Mouse (Mus musculus) G1E-ER4 (cell line): Measurements from ENCODE around the gene Acss1. TPM values are rescaled to one million over a fixed set of nuclear protein-coding genes. Genes with fewer than 3 reads are reported as not detected.

ENCODE experiments used
- GATA1 ChIP-seq: IDR thresholded peaks from one replicate; pipeline ENCODE4 v1.8.0; 2012; ENCODE audit warnings: low read length, inconsistent platforms
- polyA plus RNA-seq: library from polyadenylated mRNA; stranded (reverse); fragments of >175 nt; gene quantifications from 2 replicates; pipeline ENCODE4 v1.2.3, GENCODE M21; 2012

Gene Acss1
- polyA plus RNA-seq, 1 experiment, result 34.7 TPM

DNA sequence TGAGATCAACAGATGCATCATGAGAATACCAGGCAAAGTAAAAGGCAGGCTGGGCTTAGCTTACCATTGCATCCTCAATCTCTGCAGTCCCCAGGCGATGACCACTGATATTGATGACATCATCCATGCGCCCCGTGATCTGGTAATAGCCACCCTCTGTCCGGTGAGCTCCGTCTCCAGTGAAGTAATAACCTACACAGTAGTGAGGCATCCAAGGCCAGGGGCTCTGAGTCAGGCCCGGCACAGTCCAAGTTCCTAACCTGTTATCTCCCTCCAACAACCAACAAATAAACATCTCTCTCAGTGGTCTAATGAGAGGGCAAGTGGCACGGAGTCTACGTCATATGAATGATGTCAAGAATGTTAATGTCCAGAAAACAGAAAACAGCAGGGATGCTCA is 43.4 kb downstream of the Acss1 start:
- TF ChIP-seq GATA1, result no peak

DNA sequence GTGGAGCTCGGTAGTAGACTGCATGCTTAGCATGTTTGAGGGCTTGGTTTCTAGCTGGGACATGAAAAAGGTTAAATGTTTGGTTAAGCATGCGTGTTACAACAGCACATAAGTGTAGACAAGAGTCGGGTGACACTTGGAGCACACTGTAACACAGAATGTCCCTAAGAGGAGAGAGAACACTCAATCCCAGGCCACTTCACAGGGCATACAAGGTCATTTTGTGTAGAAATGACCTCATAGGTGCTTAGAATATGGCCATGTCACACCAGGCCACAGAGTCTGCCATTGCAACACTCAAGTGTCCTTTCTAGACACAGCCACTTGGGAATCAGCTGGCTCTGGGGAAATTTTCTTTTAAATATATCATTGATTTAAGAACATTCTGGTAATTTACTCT is 44.3 kb downstream of the Acss1 start:
- TF ChIP-seq GATA1, result no peak

GRCm38 (mm10) chr2:150621698-150622097 is 46.6 kb downstream of the Acss1 start:
- TF ChIP-seq GATA1, result no peak

DNA sequence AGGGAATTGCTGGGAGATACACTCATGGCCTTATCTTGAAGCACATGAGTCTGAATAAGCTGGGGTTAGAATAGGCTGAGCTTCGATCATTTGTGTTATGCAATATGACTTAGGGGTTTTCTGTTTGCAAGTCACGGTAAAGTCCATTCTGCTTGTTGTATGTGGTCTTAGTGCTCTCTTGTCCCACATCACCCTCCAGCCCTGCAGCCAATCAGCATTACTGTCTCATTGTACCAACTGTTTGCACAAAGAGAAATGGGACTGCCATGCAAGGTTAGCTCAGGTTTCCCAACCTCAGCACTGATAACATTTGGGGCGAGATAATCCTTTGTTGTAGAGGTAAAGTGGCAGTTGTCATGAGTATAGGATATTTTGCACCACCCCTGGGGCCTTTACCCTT is 58.2 kb downstream of the Acss1 start:
- TF ChIP-seq GATA1, result no peak

GRCm38 (mm10) chr2:150608872-150609560 is 59.3 kb downstream of the Acss1 start:
- no peak for TF ChIP-seq GATA1

DNA sequence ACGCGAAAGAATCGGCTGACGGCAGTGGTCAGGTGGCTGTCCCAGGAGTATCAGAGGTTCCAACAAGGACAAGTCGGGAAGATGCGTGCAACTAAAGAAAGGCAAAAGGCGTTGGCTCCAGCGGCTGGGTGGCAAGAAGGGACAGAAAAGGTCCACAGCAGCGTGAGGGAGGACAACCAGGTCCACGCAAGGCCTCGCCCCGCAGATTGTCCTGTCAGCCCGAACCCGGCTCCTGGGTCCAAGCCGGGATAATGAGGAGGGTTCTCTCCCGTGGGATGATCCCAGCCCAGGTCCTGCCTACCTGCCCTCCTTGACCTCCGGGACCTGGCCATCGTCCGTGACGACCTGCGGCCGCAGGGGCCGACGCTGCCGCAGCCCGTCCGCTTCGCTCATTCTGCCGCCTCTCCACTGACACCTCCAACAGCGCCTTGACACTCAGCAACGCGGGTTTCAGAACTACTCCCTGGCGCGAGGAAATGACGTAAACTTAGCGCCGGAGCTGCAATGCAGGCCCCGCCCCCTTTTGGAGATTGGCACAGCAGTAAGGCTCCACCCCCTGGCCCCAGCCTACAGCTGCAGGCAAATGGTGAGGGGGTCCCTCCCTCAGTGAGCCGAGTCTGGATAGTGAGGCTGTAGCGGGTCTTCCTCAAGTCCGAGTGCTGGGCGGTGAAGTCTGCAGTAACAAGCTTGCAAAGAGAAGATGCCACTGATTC is 60.1 kb downstream of the Acss1 start, which contains the start of gene Apmap:
Gene Apmap (minus strand): TSS at position 481 of the 713 bp plus-strand sequence.
- no peak for TF ChIP-seq GATA1

DNA sequence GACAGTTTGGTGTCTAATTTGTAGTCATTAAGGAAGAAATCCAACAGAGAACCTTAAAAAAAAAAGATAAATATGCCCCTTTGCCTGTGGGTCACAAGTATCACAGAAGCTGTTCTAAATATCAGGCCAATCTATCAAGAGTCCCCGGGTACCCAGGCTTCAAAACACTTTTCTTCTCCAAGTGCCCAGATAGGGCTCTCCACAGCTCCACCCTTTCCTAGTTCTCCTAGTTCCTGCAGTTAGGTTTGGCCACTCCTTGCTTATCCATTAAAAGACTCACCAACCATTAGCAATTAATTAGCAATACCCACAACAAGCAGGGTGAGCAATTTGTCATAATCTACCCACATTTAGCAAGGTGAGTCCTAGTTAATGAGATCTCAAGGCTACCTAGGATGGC is 61.2 kb downstream of the Acss1 start:
- no peak for TF ChIP-seq GATA1

GRCm38 (mm10) chr2:150604802-150605201 is 63.5 kb downstream of the Acss1 start:
- TF ChIP-seq GATA1, result no peak

GRCm38 (mm10) chr2:150602166-150602565 is 66.1 kb downstream of the Acss1 start:
- TF ChIP-seq GATA1, result no peak

GRCm38 (mm10) chr2:150600263-150600662 is 68.0 kb downstream of the Acss1 start:
- TF ChIP-seq GATA1, result no peak

DNA sequence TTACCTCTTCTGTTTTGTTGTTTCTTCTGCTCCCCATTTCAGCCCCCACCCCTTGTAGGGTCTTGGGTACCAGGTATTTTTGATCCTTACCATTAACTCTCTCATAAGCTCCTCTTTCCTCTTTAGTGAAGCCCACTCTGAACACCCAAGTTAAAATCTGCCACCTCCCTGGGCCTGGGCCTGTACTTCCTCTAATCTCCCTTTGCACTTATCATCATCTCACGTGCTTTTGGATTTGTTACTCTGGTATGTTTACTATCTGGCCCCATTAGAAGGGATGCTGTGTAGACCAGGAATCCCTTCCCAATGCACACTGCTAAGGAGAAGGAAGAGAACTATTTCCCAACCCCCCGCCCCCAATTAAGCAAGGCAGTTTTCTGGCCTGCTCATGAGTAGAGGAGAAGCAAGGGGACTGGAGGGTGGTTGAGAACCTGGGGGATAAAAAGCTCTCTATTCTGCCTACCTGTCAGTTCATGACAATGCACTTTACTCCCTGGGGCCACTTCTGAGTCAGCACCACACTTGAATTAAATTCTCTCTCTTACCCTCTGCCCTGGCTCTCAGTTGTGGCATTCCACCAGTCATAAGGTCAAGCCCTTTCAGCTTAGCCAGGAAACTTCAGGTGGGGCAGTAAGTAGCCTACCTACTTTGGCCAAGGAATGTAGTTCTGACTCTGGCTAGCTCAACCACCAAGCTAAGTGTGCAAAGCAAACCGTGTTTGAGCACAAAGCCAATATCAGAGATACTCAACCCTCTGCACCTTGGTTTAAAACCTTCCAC is 72.7 kb downstream of the Acss1 start:
- TF ChIP-seq GATA1, result no peak

GRCm38 (mm10) chr2:150589076-150589475 is 79.2 kb downstream of the Acss1 start:
- TF ChIP-seq GATA1, result no peak

- TF ChIP-seq GATA1, result no peak
These were observed 88.7 kb downstream of the Acss1 start for GRCm38 (mm10) chr2:150579628-150580027.

DNA sequence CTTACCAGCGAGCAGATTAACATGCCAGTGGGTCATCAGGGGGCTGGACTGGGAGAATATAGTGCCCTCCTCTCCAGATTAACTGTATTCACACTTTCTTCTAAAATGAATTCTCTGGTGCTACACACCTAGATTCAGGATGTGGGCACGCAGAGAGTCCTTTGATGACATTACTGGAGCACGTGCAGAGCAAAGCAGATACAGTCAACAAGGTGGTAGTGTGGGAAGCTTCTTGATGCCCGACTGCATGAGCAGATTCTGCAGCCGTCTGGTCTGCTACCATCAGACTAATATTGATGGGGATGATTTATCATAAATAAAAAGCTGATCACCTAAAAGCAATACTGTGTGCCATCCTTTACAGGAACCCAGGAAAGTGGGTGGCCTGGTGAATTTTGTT is 89.7 kb downstream of the Acss1 start:
- no peak for TF ChIP-seq GATA1

DNA sequence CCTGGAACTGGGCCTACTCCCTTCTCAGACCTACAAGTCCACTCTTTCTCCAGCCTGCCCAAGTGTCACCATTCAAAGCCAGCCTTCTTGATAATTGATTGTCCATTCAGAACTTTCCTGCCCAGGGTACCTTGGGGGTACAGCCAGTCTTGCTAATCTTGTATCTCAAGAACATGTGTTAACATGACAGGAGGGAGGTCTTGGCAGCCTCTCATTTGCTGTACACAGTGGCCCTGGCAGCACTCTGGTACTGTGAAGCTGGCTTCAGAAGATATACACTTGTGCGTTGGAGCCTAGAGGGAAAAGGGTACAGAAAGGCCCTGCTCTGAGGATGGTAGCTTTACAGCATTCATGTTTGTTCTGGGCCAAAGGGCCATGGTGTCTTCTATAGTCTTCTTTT is 92.0 kb downstream of the Acss1 start:
- TF ChIP-seq GATA1, result no peak

DNA sequence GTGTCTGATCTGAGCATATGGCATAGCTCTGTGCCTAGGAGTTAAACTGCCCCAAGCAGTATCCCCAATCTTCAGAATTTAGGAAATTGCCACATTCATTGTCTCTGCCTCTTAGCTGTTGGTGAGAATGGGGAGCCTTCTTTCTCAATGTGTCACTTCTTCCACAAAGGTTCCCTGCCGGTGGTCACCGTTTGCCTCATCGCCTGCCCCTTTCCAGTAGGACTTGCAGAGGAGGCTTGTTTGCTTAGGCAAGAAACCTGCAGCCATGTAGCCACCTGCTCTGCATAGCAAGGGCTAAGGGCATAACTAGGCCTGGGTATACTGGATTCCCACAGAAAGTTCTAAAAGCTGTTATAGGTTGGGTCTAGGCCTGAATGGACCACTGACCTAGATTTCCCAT is 95.8 kb downstream of the Acss1 start:
- no peak for TF ChIP-seq GATA1
